Mouse (Mus musculus) liver, embryonic 14.5 days (tissue): ENCODE measurements at regions not wholly inside any gene's neighbourhood (a gene's known extent, or its start where the extent isn't known, plus 50 kb on each side); places are given as distances from the start of the nearest gene placed in this dataset.

Source experiments
- ATAC-seq: fragments of 200-750 bp; cut with Nextera tagmentation; 2 replicates; pipeline ENCODE4 v1.8.0; 2017; ENCODE audit warnings: moderate number of reproducible peaks, mild to moderate bottlenecking, moderate library complexity; ENCODE audit not compliant: insufficient read depth
- DNase-seq, 3 experiments: peaks; one replicate each; pipeline ENCODE4 v3.0.0-alpha.2; 2012 to 2013; ENCODE audit warnings: low read depth in 3 of 3, low spot score in 3 of 3
- H3K27ac ChIP-seq: fragments of 300-500 bp; sonication (generic); 2 replicates; pipeline ENCODE4 v1.5.1; 2014; ENCODE audit warnings: moderate library complexity, mild to moderate bottlenecking, control low read depth, inconsistent platforms
- H3K27me3 ChIP-seq: fragments of 300-500 bp; sonication (generic); 2 replicates; pipeline ENCODE4 v1.6.1; 2014; ENCODE audit warnings: mild to moderate bottlenecking, low read length, moderate library complexity; ENCODE audit not compliant: control insufficient read depth, insufficient read depth
- H3K36me3 ChIP-seq: fragments of 300-500 bp; sonication (generic); replicated peaks from 2 replicates; pipeline ENCODE4 v1.6.1; 2014; ENCODE audit warnings: low read depth; ENCODE audit not compliant: control insufficient read depth, insufficient read depth
- H3K4me1 ChIP-seq, 2 experiments: fragments of 200-500 bp in 1 of 2; fragments of 300-500 bp in 1 of 2; sonication (generic) in 1 of 2; replicated peaks; 2 replicates each; pipeline ENCODE4 v1.6.1; 2012 to 2014; ENCODE audit warnings: antibody characterized with exemption in 1 of 2, inconsistent platforms in 1 of 2, low read length in 1 of 2; ENCODE audit not compliant: control insufficient read depth in 2 of 2, insufficient read depth in 2 of 2
- H3K4me2 ChIP-seq: fragments of 300-500 bp; sonication (generic); 2 replicates; pipeline ENCODE4 v1.6.1; 2014; ENCODE audit warnings: low read depth, mild to moderate bottlenecking, control low read depth, moderate library complexity
- H3K4me3 ChIP-seq, 2 experiments: fragments of 200-500 bp in 1 of 2; fragments of 300-500 bp in 1 of 2; sonication (generic) in 1 of 2; 2 replicates each; pipeline ENCODE4 v1.5.1; 2012 to 2014; ENCODE audit warnings: low read depth in 2 of 2, low read length in 2 of 2, mild to moderate bottlenecking in 2 of 2, control low read depth in 1 of 2, inconsistent platforms in 1 of 2, moderate library complexity in 1 of 2; ENCODE audit not compliant: insufficient read depth in 1 of 2
- H3K9ac ChIP-seq: fragments of 300-500 bp; sonication (generic); replicated peaks from 2 replicates; pipeline ENCODE4 v1.6.1; 2014; ENCODE audit warnings: mild to moderate bottlenecking, control low read depth, moderate library complexity
- H3K9me3 ChIP-seq: fragments of 300-500 bp; sonication (generic); 2 replicates; pipeline ENCODE4 v1.6.1; 2016; ENCODE audit warnings: low read length, mixed read lengths; ENCODE audit not compliant: control insufficient read depth
- CTCF ChIP-seq: IDR thresholded peaks from 2 replicates; pipeline ENCODE4 v1.5.1; 2016; ENCODE audit warnings: antibody characterized with exemption, low read depth, control low read depth
- EP300 ChIP-seq: IDR thresholded peaks from 2 replicates; pipeline ENCODE4 v1.6.1; 2016; ENCODE audit warnings: antibody characterized with exemption, low read depth
- WGBS: fragments of 180-500 bp; shearing (Covaris S2); extraction: QIAGEN DNeasy Blood & Tissue Kit; methylation state at CpG from one replicate; pipeline ENCODE4 v1.1.7; 2014; ENCODE audit not compliant: insufficient replicate concordance; 5-methylcytosine and 5-hydroxymethylcytosine counted together

DNA sequence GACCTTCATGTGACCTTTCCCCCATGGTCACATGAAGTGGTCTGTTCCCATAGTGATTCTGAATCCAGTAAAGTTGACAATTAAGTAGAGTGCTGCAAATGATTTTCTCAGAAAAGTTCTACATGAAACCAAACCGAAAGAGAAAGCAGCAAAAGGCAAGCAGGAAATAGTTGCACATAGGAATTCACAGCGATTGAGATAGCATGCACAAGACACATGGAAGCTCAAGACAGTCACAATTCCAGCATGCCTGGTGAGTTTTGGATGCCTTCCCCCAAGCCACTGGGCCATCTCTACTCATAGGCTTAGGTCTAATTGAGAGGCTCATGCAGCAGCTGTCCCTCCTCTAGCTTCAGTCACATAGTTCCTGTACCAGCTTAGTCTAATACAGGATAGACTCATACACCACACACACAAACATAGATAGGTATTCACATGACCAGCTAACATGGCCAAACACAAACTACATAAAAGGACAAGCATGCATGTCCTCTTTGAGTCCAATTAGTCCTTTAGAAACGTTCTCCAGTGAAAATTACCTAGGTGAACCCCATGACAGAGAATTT, 721.8 kb downstream of the Gsdmc2 start:
- Histone ChIP-seq H3K9me3 (no peaks in the 10 kb centered on the region), H3K27ac (no peak overlapping the region), H3K36me3 (no peaks in the 10 kb centered on the region), H3K27me3 (no peaks in the 10 kb centered on the region), H3K4me1 (no peaks in the 10 kb centered on the region), H3K4me3 (no peak overlapping the region), H3K4me2 (no peak overlapping the region), H3K9ac (no peak overlapping the region)
- 50% methylated on average over 3 of the region's 3 CpGs for WGBS
- no peak for DNase-seq
- no peak for ATAC-seq
- TF ChIP-seq CTCF: no peak
- no peak for TF ChIP-seq EP300

DNA sequence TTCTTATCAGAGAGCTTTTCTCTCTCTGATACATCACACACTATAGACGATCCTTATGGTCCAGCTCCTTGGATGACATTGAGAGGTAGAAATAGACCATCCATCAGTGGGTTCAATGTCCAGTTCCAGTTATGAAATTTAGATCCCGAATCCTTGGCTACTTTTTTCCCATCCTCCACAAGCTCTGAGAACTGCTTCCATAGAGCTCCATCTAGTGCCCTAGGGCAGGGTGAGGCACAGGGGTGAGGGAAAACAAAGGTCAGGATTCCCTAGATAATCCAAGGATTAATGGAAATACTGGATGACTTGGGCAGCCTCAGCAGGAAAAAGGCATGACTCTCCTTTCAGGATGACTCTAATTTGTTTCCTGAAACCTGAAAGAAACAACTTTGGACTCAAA, 732.1 kb downstream of the Gsdmc2 start:
- WGBS: 46% methylated on average over 2 of the region's 2 CpGs
- no peaks in the 10 kb centered on the region for H3K4me1 ChIP-seq
- no peaks in the 10 kb centered on the region for H3K36me3 ChIP-seq
- DNase-seq (no peak), ATAC-seq (no peak)
- no peaks in the 10 kb centered on the region for H3K9me3 ChIP-seq
- H3K27me3 ChIP-seq: no peaks in the 10 kb centered on the region
- no peak overlapping the region for H3K27ac ChIP-seq
- no peak overlapping the region for H3K4me3 ChIP-seq
- no peak overlapping the region for H3K9ac ChIP-seq
- no peak overlapping the region for H3K4me2 ChIP-seq
- TF ChIP-seq EP300 (no peak), CTCF (no peak)

DNA sequence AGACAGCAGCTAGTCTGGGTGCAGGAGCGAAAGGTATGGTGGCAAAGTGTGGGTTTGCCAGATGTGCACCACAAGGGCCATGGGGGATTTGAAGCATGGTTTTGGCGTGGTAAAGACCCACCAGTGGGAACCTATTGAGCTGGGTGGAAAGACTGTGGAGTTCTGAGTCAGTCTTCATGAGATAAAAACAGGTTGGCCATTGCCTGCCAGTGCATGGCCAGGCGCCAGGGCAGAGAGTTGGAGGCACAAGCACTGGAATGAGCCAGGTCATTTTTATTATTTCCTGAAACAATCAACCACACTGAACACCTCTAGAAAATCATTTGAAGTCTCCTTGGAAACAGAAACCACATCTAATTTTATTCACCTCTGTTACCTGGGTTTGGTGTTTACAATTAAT, 744.9 kb downstream of the Gsdmc2 start:
- Histone ChIP-seq H3K27ac (no peak overlapping the region), H3K4me1 (no peaks in the 10 kb centered on the region), H3K36me3 (no peaks in the 10 kb centered on the region), H3K27me3 (no peaks in the 10 kb centered on the region), H3K4me2 (no peak overlapping the region), H3K9me3 (no peaks in the 10 kb centered on the region), H3K9ac (no peak overlapping the region), H3K4me3 (no peak overlapping the region)
- no peak for ATAC-seq
- DNase-seq: no peak
- 44% methylated on average over 3 of the region's 3 CpGs for WGBS
- no peak for TF ChIP-seq CTCF
- no peak for TF ChIP-seq EP300

DNA sequence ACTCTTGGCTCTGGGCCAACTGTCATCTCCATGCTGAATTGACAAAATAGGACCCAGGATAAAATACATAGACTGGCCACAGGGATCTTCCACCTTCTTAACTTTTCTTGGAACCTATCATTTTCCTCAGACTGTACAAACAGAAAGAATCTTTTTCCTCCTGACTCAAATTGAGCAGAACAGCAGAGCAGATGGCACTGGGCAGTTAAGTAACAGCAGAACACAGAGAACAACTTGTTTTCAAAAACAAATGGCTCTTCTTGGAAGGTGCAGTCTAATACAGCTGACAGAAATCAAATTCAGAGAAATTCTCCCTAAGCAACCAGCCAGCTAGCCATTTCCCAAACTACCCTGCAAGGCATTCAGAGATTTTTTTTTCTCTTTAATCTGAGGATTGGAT, 763.0 kb downstream of the Gsdmc2 start:
- ATAC-seq (no peak), DNase-seq (no peak)
- Histone ChIP-seq H3K9me3 (no peaks in the 10 kb centered on the region), H3K4me1 (no peaks in the 10 kb centered on the region), H3K4me2 (no peak overlapping the region), H3K9ac (no peak overlapping the region), H3K27ac (no peak overlapping the region), H3K27me3 (no peaks in the 10 kb centered on the region), H3K4me3 (no peak overlapping the region), H3K36me3 (no peaks in the 10 kb centered on the region)
- no peak for TF ChIP-seq EP300
- no peak for TF ChIP-seq CTCF

DNA sequence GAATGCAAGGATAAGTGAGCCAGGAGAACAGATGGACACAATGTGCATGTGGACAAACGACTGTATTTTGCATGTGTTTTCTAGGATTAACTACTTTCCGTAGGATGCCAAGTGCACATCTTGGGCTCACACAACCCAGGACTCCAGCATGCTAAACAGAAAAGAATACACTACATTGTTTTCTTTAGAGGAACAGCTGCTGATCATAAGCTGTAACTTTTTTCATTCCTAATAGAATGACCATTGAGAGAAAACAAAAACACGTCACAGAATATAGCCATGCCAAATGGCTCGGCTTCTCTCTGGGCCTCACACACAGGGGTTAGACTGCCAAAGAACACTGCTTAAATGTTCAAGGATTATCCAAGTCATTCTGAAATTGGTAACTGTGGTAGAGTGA, 765.2 kb downstream of the Gsdmc2 start:
- WGBS: 78% methylated on average over 4 of the region's 4 CpGs
- TF ChIP-seq CTCF (no peak), EP300 (no peak)
- Histone ChIP-seq H3K4me1 (no peaks in the 10 kb centered on the region), H3K27me3 (no peaks in the 10 kb centered on the region), H3K4me2 (no peak overlapping the region), H3K27ac (no peak overlapping the region), H3K36me3 (no peaks in the 10 kb centered on the region), H3K9ac (no peak overlapping the region), H3K4me3 (no peak overlapping the region), H3K9me3 (no peaks in the 10 kb centered on the region)
- ATAC-seq: no peak
- no peak for DNase-seq

DNA sequence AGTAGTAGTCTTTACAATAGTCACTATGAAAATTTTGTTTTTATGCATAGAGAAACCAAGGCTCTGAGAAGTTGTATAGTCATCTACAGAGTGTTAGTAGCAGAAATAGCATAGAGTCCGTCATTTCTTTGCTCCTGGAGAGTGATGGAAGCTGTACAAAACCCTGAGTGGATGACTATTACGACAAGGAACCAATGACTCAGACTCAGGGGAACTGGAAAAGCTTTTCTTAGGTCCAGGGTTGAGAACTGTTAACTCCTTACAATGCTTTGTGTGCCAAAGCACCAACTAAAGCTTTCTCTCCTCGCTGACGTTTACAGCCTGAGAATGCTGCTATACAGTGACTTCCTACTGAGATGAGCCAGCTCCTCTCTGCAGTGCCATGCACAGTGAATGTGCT, 773.1 kb downstream of the Gsdmc2 start:
- no peak overlapping the region for H3K4me3 ChIP-seq
- no peaks in the 10 kb centered on the region for H3K27me3 ChIP-seq
- no peak overlapping the region for H3K9ac ChIP-seq
- no peak for DNase-seq
- H3K4me1 ChIP-seq: no peaks in the 10 kb centered on the region
- no peaks in the 10 kb centered on the region for H3K9me3 ChIP-seq
- H3K36me3 ChIP-seq: no peaks in the 10 kb centered on the region
- H3K4me2 ChIP-seq: no peak overlapping the region
- 47% methylated on average over 4 of the region's 4 CpGs for WGBS
- ATAC-seq: no peak
- no peak overlapping the region for H3K27ac ChIP-seq
- TF ChIP-seq CTCF (no peak), EP300 (no peak)
